Mouse (Mus musculus): Measurements from ENCODE around the gene Rac2.

- no peak for TF ChIP-seq CTCF (IDR thresholded peaks at IDR 0.05; ENCODE audit: borderline replicate concordance, control insufficient read depth, extremely low read depth, insufficient read depth, low read length, poor library complexity)
- TF ChIP-seq POLR2A (IDR thresholded peaks at IDR 0.05; ENCODE audit: control insufficient read depth, extremely low read depth, insufficient read depth, low read length, poor library complexity): no peak
Measured at GRCm38 (mm10) chr15:78513019-78513418, 59.6 kb downstream of the Rac2 start.

Measured in thymus, adult 2 months (tissue).